Mouse (Mus musculus): ENCODE measurements around the gene Clic4.

Clic4 gene

DNA sequence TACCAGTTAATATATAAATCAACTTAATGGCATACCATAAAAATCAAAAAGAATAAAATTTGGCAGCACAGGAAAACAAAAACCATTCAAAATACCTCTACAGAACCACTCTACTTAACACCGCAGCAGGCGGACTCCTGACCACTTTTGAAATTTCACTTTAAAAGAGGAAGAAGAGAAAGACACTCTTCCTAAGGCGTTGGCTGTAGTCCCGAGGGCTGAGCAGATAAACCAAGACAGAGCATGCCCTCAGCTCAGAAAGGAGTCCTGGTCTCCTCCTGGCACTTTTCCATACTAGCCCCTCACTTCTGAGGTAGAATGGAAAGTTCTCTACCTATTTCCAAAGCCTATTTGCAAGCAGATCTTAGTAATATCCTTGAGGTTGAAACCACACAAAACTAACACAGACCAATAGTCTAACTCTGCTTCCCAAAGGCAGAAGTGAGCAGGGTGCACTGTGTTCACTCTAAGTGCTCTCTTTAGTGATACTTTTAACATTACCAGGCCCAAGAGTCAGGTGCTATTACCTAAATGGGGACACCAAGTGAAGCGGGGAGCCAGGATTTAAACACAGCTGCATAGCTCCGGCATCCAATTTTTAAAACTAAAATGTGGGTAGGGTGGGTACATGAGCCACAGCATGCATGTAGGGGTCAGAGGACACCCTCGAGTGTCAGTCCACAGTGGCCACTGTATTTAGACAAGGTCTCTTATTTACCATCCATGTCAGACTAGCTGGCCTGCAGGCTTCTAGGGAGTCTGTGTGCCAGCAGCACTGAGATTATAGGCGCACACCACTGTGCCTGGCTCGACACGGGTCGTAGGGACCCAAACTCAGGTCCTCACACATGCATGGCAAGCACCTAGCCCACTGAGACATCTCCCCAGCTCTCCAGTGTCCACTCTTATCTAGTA is 15.8 kb downstream of the Clic4 start:
- DNase-seq, result no peak

DNA sequence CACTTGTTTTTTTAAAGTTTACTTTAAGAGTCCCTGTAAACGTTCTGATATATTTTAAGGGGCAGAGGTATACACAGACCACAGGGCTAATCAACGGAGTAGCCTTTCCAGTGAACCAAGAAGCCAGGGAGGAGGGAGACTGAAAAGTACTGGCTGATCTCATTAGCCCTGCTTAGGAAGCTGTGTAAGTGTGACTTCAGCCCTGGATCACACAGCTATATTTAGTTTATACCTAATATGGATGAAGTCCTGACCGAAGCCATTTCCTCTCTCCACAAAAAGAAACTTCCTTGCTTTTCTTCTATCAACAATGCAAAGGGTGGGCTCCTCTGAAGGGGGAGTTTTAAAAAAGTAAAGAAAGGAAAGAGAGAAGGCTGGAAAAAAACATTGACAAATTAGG is 17.8 kb downstream of the Clic4 start:
- no peak for DNase-seq

GRCm38 (mm10) chr4:135254321-135254720 is 18.3 kb downstream of the Clic4 start:
- no peak for DNase-seq

DNA sequence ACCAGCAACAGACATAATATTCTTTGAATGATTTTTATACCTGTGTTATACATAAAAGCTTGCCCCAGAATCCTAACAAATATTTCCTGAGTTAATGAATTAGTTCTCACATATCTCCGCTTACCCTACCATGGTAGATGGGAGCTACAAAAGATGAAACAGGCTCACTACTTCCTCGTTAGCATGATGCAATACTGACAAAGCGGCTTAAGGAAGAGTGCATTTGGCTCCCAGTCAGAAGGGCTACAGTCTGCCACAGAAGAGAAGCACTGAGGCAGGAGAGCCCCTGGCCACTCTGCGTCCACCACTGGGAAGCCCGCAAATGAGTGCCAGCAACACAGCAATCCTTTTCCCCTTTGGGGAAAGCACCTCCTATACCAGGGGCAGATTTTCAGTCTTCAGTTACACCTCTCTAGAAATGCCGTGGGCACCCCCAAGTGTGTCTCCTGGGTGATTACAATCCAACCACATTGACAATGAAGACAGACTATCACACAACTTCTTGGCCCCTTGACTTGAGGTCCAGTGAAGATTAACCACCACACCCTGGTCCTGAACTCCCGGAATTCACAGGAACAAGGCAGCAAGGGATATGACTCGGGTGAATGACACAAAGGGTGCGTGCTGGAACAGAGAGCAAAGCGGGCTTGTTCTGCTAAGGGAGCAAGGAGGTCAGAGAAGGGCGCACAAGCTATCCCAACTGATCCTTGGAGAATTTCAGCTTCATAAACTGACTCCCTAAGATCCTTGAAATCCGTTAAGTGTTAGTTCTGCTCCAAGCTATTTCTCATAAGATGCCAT is 19.2 kb downstream of the Clic4 start:
- DNase-seq, result no peak

GRCm38 (mm10) chr4:135251801-135252200 is 20.8 kb downstream of the Clic4 start:
- DNase-seq, result no peak

DNA sequence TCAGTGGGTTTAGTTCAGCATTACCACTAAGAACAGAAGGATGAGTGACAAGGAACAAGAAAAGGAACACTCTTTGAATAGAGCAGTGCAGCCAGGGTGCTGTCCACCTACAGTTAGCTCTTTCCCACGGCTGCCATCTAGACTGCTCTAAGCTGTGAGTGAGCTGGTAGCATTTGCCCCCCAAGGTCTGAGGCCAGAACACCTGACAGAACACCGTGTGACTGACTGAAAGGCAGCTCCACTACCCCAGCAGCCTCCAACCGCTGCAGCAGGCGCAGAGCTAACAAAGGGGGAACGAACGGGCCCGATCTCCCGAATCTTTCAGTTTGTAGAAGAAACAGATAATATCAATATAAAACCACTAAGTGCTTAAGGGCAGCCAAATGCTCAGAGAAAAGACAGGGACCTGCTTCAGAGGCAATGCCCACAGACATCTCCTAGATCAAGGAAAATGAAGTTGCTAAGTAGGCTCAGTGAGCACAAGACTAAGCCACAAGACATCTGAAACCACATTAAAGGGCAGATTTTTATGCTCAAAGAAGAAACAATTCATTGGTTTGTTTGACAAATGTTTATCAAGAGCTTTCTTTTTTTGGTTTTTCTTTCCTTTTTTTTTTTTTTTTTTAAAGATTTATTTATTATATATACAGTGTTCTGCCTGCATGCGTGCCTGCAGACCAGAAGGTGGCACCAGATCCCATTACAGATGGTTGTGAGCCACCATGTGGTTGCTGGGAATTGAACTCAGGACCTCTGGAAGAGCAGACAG is 24.2 kb downstream of the Clic4 start:
- DNase-seq, result no peak

GRCm38 (mm10) chr4:135246866-135247756 is 25.5 kb downstream of the Clic4 start:
- no peak for DNase-seq

GRCm38 (mm10) chr4:135246444-135246843 is 26.2 kb downstream of the Clic4 start:
- DNase-seq, result no peak

GRCm38 (mm10) chr4:135245841-135246240 is 26.8 kb downstream of the Clic4 start:
- DNase-seq, result no peak

- no peak for DNase-seq
These were observed 28.3 kb downstream of the Clic4 start for GRCm38 (mm10) chr4:135244335-135244734.

GRCm38 (mm10) chr4:135242913-135243541 is 29.6 kb downstream of the Clic4 start:
- DNase-seq, result no peak

DNA sequence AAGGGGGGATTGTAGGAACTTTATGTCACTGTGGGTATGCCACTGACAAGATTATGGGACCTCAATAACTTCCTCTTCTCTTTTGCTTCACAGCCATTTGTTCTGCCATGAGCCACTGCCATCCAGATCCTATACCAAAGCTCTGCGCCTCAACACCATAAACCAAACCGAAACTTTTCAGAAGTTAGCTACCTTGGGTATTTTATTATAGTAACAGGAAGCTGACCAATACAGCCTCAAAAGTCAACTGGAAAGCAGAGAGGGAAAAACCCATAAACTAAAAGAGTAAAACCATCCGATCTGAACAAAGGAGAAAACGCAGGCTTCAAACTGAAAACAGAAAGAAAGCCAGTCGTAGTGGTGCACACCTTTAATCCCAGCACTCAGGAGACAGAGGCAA is 30.2 kb downstream of the Clic4 start:
- DNase-seq, result no peak

DNA sequence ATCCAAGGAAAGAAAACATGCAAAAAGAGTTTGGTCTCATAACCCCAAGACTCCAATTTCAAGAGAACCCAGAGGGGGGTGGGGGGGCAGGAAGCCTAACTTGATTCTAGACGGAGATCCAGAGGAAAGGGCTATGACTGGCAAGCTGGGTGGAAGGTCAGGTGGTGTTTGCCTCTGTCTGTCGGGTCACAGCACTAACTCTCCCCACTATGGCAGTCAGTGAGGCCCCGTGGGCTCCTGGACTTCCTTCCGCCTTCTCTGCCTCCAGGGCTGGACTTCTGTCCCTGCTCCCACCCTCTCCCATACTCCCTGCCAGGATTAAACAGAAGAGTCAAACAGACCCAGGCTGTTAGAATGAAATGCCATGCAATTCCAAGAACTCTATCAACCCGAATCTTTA is 30.9 kb downstream of the Clic4 start:
- DNase-seq, result no peak

GRCm38 (mm10) chr4:135241106-135241505 is 31.5 kb downstream of the Clic4 start:
- DNase-seq, result no peak

- DNase-seq, result no peak
These were observed 32.3 kb downstream of the Clic4 start for GRCm38 (mm10) chr4:135240329-135240728.

DNA sequence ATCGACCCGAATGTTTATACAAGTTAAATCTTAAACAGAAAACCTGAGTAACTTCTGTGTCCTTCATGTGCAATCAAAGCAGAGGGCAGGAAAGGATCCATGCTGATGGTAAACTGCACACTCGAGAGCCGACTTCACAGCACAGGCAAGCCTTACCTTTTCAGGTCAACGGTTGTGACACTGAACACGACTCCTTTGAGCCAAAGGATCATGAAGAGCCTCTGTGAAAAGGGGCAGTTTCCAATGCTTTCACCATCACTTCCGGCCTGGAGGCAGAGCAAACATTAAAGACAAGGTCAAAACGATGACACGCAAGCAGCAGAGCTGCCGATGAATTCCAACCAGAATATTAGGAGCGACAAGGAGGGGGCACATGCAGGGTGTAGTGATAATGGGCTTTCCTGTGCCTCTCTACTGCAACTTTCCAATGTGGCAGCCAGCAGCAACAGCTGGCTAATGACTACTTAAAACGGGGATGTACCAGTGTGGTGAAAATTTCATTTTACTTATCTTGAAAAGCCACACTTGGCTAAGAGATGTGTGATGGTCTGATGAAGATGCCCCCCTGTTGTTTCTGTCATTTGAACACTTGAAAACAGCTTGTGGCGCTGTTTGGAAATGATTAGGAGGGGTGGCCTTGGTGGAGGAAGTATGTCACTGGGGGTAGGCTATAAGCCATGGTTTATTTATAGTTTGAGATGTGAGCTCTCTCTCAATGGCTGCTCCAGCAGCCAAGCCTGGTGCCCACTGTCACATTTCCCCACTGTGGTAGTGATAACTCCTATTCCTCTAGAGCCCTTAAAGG is 33.7 kb downstream of the Clic4 start:
- DNase-seq, result no peak

DNA sequence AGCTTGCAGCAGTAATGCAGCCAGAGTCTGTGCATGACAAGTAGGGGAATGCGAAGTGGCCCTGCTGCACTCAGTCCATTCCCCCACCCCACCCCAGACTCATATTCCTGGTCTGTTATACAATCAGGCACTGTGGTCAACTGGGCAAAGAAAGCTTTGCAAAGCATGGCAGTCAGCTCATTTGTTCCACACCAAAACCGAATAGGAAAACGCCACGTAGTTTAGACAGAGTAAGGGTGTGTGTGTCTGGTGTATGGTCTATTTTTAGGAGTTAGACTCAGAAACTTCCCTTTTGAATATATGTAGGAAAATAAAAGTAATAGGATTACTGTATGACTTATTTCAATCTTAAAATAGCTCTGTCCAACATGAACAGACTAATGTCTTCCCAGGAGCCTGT is 36.0 kb downstream of the Clic4 start:
- no peak for DNase-seq

GRCm38 (mm10) chr4:135235546-135235945 is 37.1 kb downstream of the Clic4 start:
- DNase-seq, result no peak

DNA sequence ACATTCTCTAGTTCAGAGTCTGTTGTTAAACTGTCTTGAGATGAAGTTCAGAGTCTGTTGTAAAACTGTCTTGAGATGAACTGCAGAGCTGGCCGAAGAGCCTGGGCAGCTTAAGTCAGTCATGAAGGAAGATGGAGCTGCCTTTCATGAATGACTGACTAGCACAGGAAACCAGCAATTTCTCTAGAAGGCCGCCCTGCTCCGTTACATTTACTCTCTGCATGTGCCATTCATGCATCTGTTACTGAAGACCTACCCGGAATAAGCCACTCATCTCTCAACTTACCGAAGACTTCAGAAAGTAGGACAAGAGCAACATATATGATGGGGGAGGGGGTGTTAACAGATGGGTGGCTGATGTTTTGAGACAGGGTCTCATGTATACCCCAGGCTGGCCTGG is 40.1 kb downstream of the Clic4 start:
- DNase-seq, result no peak

DNA sequence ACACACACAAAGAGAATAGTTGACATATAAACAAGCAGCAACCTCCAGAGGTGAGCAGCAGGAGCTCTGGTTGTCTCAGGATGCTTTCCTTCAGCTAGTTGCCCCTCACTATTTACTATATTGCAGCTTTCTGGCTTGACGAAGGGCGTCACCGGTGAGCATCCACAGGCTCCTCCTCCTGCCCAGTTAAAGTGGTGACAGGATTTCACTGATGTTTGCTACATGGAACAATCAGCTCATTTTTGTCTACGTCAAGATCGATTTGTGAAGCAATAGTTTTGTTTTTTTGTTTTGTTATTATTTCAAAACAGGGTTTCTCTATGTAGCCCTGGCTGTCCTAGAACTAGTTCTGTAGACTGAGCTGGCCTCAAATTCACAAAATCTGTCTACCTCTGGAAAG is 41.1 kb downstream of the Clic4 start:
- no peak for DNase-seq

GRCm38 (mm10) chr4:135231136-135231535 is 41.5 kb downstream of the Clic4 start:
- no peak for DNase-seq

Data from right cerebral cortex, postnatal 14 days (tissue).